Mouse (Mus musculus) brown adipose tissue, adult 24 weeks (tissue): ENCODE results near the gene Rapgef2. TPM values are rescaled to one million over a fixed set of nuclear protein-coding genes. Genes with fewer than 3 reads are reported as not detected.
"Not testable (repeated sequence)": the region's sequence is repeated elsewhere in the genome, so short reads cannot be mapped to it uniquely, and the experiment has no call there.

Experiments
- H3K27ac ChIP-seq: fragments of 200-500 bp; replicated peaks from 2 replicates; pipeline ENCODE4 v1.5.1; 2012; ENCODE audit warnings: low read depth, mild to moderate bottlenecking, low read length
- H3K4me1 ChIP-seq: fragments of 200-500 bp; 2 replicates; pipeline ENCODE4 v1.6.1; 2012; ENCODE audit warnings: low read length, mixed read lengths; ENCODE audit not compliant: control insufficient read depth, insufficient read depth, insufficient read length
- H3K4me3 ChIP-seq: fragments of 200-500 bp; 2 replicates; pipeline ENCODE4 v1.5.1; 2012; ENCODE audit warnings: low read depth, mild to moderate bottlenecking, low read length, moderate library complexity; ENCODE audit not compliant: insufficient read depth
- polyA plus RNA-seq: library from polyadenylated mRNA; stranded (reverse); fragments of >200 nt; gene quantifications from 2 replicates; pipeline ENCODE4 v1.2.4, GENCODE M21; 2012; ENCODE audit not compliant: missing spikeins, insufficient read depth, insufficient read length

Rapgef2 gene
- polyA plus RNA-seq, 1 experiment: 6.6 TPM

DNA sequence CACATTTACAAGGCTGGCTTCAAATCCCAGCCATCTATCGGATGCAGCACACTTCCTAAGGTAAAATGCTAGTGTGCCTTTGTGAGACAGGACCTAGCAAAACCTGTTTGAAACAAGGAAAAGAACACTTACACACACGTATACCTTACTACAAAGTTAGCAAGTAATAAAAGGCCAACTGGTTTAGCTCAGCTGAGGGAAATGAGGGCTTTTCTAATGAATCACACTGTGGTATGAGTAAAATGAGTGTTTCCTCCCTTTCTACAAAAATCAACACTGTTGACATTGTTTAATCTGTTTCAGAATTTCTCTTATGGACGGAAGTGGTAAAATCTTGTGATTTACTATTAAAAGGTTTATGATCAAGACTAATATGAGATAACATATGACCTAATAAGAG is 104.0 kb downstream of the Rapgef2 start:
- Histone ChIP-seq H3K4me1 (peaks cover 28% of the 10 kb centered on the region), H3K27ac (peak overlapping the region; percentile 94), H3K4me3 (no peak overlapping the region)

DNA sequence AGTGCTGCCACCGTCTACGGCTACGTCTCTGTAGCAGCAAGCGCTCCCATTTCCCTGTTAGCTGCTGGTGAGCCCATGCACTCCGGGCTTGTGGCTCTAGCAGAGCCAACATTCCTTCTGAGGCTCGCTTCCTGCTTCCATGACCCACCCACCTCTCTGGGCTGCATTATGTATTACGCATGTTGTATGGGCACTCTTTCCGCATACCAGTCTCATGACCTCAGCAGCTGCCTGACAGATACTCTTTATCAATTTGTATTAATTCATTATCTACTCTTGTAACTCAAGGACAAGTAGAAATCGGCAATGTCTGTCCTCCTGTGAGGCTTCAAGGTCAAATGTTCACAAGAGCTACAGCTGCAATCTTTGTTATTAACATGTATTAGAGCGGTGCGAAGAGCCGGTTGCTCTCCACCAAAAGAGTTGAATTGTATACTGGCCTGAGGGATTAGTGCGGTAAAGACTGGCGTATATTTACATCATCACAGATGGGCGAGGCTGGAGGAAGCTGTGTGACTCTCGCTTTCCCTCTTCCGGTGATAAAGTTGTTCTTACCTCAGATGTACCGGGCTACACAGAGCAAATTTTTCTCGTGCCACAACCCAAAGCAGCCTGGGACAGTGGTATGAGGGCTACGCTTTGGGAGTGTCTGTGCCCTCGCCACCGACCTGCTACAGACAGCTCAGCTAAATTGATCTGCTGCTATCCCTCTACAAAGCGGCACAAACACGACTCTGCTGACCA is 104.9 kb downstream of the Rapgef2 start:
- peaks cover 35% of the 10 kb centered on the region for H3K4me1 ChIP-seq
- H3K4me3 ChIP-seq: peak overlapping the region; percentile 32
- peak overlapping the region; percentile 94 for H3K27ac ChIP-seq

DNA sequence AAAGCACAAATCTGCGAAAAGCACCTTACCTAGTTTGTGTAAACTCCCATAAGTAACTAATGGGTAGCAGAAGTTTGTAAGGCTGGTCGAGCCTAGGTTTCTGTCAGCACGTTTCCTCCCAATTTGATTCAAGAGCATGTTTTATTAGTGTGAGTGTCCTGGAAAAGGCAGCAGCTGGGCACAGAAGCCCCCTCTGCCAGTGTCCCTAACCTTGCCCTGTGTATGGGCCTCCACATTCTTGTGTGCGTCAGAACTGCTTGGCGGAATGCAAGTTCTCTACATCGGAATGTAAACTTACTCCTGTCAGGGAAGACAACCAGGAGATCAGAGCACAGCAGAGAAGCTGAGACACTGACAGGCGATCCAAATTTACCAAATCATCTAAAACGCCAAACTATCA is 106.2 kb downstream of the Rapgef2 start:
- Histone ChIP-seq H3K4me3 (peak overlapping the region; percentile 19), H3K4me1 (peaks cover 31% of the 10 kb centered on the region), H3K27ac (peak overlapping the region; percentile 57)

DNA sequence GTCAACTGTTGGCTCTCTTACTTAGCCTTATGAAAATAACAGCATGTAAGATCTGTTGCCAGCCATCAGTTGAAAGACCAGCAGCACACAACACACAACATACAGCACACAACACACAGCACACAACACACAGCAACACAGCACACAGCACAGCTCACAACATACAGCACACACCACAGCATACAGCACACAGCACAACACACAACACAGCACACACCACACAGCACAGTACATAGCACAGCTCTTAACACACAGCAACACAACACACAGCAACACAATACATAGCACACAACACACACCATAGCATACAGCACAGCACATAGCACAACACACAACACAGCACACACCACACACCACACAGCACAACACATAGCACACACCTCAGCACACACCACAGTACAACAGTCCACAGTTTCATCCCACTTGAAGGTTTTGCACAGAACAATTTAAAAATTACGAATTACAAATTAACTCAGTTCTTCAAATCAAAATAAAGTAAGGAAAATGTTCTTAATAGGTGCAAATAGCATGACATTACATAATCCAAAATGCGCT is 106.7 kb downstream of the Rapgef2 start:
- peak overlapping the region; percentile 72 for H3K27ac ChIP-seq
- peaks cover 31% of the 10 kb centered on the region for H3K4me1 ChIP-seq
- peak overlapping the region; percentile 8; the same call in 1 of the 2 replicates for H3K4me3 ChIP-seq

DNA sequence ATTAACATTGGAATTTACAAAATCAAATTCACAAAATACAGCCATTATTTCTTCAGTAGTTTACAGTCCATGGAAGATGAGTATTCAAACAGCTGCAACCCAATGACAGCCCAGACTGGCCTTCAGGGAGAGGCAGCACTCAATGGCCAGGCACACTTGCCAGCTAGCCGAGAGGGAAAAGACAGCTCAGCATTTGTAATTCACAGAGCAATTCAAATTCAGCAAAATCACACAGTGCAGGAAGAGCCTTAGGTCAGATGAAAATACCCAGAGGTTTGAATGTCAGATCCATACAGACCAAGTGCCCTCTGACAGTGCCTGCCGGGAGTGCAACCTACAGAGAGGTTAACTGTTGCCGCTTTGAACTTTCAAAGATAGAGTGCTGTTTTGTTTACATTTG is 107.6 kb downstream of the Rapgef2 start:
- Histone ChIP-seq H3K27ac (peak overlapping the region; percentile 22), H3K4me3 (no peak overlapping the region; the same call in 1 of the 2 replicates), H3K4me1 (peaks cover 31% of the 10 kb centered on the region)

DNA sequence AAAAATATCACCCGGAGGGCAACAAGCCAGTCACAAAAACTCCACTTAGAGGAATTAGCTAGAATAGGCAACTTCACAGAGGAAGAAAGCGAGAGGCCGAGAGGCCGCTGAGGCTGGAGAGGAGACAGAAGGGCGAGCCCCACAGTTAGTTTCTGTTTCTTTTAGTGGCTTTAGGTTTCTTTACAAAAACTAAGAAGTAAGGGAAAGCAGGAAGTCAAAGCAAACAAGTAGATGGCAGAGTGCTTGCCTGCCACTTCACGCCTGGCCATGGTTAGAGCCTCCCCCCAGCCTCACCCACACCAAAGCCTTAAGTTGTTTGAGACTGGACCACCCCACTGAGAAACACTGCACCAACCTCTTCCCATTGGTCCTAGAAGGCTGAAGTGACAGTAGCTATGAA is 108.2 kb downstream of the Rapgef2 start:
- Histone ChIP-seq H3K4me1 (peaks cover 31% of the 10 kb centered on the region), H3K27ac (peak overlapping the region; percentile 90), H3K4me3 (peak overlapping the region; percentile 46)

DNA sequence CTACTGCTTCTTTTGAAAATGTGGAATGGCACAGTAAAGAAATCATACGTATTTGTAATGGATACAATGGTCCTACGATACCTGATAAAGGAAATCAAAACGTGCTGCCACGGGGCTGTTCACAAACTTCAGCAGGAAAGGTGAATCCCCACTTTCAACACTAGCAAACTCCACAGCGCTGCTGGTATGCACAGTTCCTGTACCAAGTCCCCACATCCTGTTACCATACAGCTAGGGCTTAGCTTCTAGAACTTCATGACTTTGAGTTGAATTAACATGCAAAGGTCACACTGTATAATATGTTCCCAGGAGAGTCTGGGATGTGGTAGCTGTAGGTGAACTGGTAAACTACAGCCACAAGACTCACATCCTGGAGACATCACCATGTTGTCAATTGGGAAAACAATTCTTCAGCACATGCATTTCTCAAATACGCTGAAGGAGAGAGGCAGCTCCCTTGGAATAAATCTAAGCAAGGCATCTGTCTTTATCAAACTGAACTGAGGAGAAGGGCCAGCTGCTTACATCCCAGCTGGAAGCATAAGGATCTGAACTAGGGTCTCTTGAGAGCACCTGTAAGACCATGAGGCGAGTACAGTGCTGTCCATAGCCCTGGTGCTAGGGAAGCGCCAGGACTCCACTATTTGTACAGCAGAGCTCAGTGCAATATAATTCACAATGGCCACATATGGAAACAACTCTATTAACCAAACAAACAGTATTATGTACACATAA is 109.0 kb downstream of the Rapgef2 start:
- H3K4me1 ChIP-seq: peaks cover 31% of the 10 kb centered on the region
- peak overlapping the region; percentile 46; the same call in 1 of the 2 replicates for H3K4me3 ChIP-seq
- H3K27ac ChIP-seq: peak overlapping the region; percentile 90

DNA sequence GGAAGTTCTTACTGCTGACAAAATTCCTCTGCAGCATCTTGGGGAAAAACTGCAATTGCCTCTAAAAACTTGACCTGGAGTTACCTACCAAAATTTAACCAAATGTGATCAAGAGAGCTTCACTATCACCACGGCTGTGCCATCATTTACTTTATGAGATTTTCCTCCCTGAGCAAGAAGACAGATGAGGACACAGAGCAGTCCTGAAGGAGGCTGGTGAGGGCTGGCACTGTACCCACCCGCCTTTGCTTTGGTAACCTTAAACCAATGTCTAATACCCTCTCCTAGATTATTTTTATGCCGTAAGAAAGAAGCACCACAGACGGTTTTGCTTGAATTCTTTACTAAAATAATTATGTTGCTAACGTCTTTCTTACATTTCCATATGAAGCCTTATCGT is 112.1 kb downstream of the Rapgef2 start:
- Histone ChIP-seq H3K27ac (peak overlapping the region; percentile 35; the same call in 1 of the 2 replicates), H3K4me3 (no peak overlapping the region), H3K4me1 (peaks cover 16% of the 10 kb centered on the region)

DNA sequence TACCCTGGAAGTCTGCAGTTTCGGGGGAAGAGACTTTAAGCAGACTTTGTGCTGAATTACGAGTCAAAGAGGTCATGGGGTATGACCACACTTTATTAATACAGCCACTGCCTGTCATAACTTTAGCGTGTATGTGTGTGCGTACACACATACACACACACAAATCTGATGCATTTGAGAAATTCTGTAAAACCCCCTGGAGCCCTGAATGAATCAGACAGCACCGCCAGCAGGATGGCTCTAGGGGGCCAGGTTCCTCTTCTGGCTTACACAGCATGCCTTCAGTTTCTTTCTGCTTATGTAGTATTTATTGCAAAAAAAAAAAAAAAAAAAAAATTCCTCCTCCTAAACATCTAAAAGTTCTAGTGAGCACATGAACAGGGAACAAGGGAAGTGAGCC is 113.0 kb downstream of the Rapgef2 start:
- Histone ChIP-seq H3K4me1 (peaks cover 18% of the 10 kb centered on the region), H3K4me3 (no peak overlapping the region), H3K27ac (peak overlapping the region; percentile 11)

DNA sequence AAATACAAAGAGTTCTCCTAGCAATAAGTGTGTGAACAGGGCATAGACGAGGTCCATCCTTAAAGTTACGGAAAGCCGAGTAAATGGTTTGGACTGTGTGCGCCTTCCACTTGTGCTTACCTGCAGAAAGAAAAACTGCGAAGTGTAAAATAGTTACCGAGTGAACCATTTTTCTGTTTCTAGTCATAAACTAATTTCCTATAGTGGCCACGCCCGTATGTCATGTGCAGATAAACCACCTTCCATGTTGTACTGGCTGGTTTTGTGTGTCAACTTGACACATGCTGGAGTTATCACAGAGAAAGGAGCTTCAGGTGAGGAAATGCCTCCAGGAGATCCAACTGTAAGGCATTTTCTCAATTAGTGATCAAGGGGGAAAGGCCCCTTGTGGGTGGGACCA is 115.2 kb downstream of the Rapgef2 start:
- H3K4me3 ChIP-seq, H3K4me1 ChIP-seq, H3K27ac ChIP-seq: not testable (repeated sequence)

DNA sequence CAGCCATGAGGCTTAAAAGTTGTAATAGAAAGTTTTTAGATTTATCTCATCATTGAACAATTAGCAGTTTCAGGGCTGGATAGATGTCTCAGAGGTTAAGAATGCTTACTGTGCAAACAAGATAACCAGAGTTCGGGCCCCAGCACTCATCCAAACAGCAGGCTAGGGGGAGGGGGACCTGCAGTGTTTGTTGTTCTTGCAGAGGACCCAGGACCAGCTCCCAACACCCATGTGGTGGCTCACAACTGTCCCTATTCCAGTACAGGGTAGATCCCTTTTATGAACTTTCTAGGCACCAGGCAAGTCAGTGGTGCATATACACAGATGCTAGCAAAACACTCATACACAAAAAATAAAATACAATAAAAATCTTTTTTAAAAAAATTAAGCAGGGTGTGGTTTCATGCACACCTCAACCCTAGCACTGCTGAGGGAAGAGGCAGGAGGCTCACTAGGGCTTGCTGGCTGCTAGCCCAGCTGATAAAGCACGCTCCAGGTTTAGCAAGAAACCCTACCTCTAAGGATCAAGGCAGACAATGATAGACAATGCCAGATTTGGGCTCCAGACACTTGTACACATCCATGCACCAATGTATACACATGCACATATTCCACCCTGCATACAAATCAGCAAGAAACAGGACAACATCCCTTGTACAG is 118.0 kb downstream of the Rapgef2 start:
- Histone ChIP-seq H3K27ac (no peak overlapping the region), H3K4me1 (peaks cover 3% of the 10 kb centered on the region; the same call in 1 of the 2 replicates), H3K4me3 (no peak overlapping the region)

DNA sequence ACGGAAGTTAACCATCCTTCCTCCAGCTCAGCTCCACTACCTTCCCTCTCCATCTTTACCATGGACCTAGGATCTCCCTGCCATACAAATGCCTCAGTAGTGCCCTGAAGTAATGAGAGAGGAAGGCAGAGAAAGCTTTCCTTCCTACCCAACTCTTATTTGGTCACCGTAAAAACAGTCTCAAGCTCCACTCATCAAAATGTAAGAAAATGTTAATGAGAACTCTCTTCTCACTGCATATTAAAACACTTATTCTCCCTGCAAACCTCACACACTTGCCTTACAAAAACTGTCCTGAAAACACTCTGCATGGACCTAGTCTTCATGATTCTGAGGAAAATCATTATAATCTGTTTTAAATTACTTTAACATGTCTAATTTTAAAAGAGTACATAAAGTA is 118.7 kb downstream of the Rapgef2 start:
- Histone ChIP-seq H3K4me3 (no peak overlapping the region), H3K27ac (no peak overlapping the region), H3K4me1 (peaks cover 8% of the 10 kb centered on the region)

DNA sequence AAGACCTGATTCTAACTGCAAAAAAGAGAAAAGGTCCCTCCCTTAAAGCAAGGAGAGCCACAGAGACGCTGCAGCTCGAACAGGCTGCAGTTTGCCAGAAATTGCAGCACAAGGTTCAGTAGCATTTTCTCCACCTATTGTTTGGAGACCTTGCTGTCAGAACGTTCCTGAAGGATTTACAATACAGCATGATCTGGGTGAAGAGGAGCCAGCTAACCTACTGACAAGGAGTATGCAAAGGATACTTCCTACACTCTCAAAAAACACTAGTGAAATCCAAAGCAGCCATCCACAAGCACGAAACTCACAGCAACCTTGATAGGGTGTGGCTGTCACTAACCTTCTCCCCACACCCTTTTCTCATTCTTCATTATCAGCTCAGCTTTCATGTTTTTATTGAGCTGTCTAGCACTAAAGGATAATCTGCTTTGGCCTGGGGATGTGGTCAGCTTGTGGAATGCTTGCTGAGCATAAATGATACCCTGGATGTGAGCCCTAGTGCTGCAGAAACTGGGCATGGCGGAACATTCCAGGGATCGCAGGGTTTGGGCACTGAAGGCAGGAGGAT is 124.4 kb downstream of the Rapgef2 start:
- H3K4me1 ChIP-seq: peaks cover 26% of the 10 kb centered on the region
- H3K4me3 ChIP-seq: peak overlapping the region; percentile 33
- H3K27ac ChIP-seq: peak overlapping the region; percentile 73

DNA sequence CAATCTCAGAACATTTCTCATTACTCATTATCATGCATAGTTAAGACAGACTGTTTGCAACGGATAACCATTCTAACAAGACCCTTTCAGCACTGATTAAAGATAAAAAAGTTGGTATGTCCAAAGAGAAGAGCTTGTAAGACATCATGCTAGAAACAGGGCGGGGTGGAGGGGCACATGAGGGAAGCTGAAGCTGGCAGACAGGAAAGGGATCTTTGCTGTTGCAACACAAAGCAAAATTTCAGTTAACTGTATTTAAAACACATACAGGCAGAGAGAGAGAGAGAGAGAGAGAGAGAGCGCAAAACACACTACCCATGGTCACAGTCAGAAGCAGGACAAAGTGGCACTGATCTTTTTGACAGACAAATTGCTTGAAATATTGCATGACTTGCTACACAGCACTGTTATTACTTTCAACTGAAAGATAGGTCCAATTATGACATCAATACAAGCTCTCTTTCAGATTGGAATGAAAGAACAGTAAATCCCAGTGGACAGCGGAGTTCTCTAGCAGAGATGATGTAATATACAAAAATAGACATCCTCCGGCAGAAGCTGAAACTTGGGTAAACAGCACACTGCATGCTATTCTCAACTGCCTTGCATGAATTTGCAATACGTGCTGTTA is 125.1 kb downstream of the Rapgef2 start:
- Histone ChIP-seq H3K27ac (peak overlapping the region; percentile 73), H3K4me1 (peaks cover 26% of the 10 kb centered on the region), H3K4me3 (peak overlapping the region; percentile 24)
